Mouse (Mus musculus): Measurements from ENCODE around the gene Gemin7. TPM values are rescaled to one million over a fixed set of nuclear protein-coding genes. Genes with fewer than 3 reads are reported as not detected.

Gene Gemin7
- polyA plus RNA-seq, 1 experiment from 2014 or later, result 177 TPM

DNA sequence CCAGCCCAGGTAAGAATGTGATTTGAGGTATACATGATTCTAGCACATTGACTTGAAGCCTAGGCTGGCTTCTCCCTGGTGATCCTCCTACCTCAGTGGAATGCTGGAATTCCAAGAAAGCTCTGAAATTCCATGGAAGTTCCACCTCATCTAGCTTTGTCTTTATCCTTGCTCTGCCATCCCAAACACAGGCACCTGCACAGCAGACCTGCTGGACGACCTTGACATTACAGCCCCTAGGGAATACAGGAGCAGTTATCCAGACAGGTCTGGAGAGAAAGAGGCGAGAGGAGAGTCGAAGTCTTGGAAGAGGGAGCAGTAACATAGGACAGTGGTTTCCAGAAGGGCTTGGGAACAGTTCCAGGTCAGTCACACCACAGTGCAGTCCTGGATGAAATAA, 7.7 kb downstream of the Gemin7 start:
- peaks cover 57% of the 10 kb centered on the region for H3K36me3 ChIP-seq
- H3K9me3 ChIP-seq (replicated peaks), result peaks cover 3% of the 10 kb centered on the region
- no peak overlapping the region for H3K27ac ChIP-seq (replicated peaks)
- DNase-seq (ENCODE audit: low spot score), result no peak
- 86% methylated on average over 3 of the region's 3 CpGs for WGBS
- H3K27me3 ChIP-seq (ENCODE audit: low read depth, poor library complexity, severe bottlenecking), result peaks cover 7% of the 10 kb centered on the region
- H3K4me1 ChIP-seq, result peaks cover 23% of the 10 kb centered on the region
- no peak overlapping the region for H3K4me3 ChIP-seq

DNA sequence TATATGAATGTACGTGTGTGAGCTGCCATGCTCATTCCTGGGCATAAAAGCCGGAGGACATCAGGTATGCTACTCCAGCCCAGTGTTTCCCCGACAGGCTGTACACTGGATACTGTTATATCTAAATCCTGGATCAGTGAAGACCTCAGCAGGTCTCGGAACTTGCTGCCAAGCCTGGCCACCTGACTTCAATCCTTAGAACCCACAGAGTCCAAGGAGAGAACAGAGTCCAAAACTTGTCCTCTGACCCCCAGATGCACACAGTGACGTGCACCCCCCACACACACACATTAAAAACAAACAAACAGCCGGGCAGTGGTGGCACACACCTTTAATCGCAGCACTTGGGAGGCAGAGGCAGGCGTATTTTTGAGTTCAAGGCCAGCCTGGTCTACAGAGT, 10.0 kb downstream of the Gemin7 start:
- peaks cover 25% of the 10 kb centered on the region for H3K4me1 ChIP-seq
- no peaks in the 10 kb centered on the region for H3K27me3 ChIP-seq (ENCODE audit: low read depth, poor library complexity, severe bottlenecking)
- WGBS, result 91% methylated on average over 8 of the region's 8 CpGs
- peaks cover 7% of the 10 kb centered on the region for H3K9me3 ChIP-seq (replicated peaks)
- no peak for DNase-seq (ENCODE audit: low spot score)
- no peak overlapping the region for H3K4me3 ChIP-seq
- peaks cover 69% of the 10 kb centered on the region for H3K36me3 ChIP-seq
- no peak overlapping the region for H3K27ac ChIP-seq (replicated peaks)

DNA sequence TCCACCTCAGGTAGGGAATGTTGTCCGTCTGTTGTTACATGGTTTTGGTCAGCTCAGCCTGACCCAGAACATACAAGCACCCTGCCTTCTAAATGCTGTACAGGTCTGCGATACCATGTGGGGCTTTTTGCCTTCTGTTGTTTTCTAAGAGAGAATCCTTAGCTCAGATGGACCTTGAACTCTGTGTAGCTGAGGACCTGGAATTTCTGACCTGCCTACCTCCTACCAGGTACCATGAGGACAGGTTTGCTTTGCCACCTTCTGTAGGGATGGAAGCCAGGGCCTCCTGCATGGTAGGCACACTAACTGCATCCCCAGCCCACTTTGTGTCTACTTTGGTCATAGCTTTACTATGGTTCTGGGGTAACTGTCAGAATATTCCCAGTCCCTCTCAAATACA, 11.6 kb downstream of the Gemin7 start:
- Histone ChIP-seq H3K27me3 (ENCODE audit: low read depth, poor library complexity, severe bottlenecking) (no peaks in the 10 kb centered on the region), H3K4me1 (peaks cover 20% of the 10 kb centered on the region), H3K36me3 (peaks cover 64% of the 10 kb centered on the region), H3K4me3 (no peak overlapping the region), H3K27ac (replicated peaks) (no peak overlapping the region), H3K9me3 (replicated peaks) (peaks cover 7% of the 10 kb centered on the region)
- no peak for DNase-seq (ENCODE audit: low spot score)
- 93% methylated on average over 2 of the region's 2 CpGs for WGBS

DNA sequence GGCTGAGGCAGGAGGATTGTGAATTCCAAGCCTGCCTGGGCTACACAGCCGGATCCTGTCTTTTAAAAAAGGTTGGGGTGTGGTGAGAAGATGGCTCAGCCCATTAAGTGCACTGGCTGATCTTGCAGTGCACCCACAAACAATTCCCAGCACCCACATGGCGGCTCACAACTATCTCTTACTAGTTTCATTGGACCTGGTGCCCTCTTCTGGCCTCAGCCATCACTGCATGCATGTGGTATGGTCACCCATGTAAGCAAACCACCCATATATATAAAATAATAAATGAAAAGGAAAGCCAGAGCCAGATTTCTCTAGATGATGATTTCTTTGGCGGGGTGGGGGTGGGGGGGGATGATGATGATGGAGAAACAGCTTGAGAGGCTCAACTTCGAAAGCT, 12.9 kb downstream of the Gemin7 start:
- Histone ChIP-seq H3K27ac (replicated peaks) (no peak overlapping the region), H3K36me3 (peaks cover 50% of the 10 kb centered on the region), H3K9me3 (replicated peaks) (peaks cover 7% of the 10 kb centered on the region), H3K4me3 (peak overlapping the region; percentile 12; the same call in 1 of the 2 replicates), H3K4me1 (peaks cover 33% of the 10 kb centered on the region), H3K27me3 (ENCODE audit: low read depth, poor library complexity, severe bottlenecking) (no peaks in the 10 kb centered on the region)
- WGBS, result 89% methylated on average over 4 of the region's 4 CpGs
- no peak for DNase-seq (ENCODE audit: low spot score)

DNA sequence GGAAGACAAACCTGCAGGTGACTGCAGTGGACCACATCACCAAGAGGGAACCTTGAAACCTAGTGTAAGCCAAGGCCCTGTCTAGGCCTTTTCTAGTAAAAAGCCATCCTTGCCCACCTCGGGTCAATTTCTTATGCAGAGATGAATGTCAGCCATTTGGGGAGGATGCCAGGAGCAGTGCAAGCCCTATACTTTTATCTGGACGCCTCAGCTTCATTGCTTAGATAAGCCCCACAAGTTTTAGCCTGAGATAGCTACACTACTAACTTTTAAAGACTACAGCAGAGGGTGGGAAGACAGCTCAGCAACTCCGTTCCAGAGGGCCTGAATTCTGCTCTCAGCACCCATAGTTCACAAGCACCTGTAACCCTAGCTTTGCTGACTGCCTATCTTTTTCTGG, 13.5 kb downstream of the Gemin7 start:
- H3K4me3 ChIP-seq, result 0 out of 2 replicates have a peak overlapping the region, but pooled peaks have one; percentile 12
- no peak overlapping the region for H3K27ac ChIP-seq (replicated peaks)
- peaks cover 45% of the 10 kb centered on the region for H3K36me3 ChIP-seq
- peaks cover 7% of the 10 kb centered on the region for H3K9me3 ChIP-seq (replicated peaks)
- peaks cover 39% of the 10 kb centered on the region for H3K4me1 ChIP-seq
- H3K27me3 ChIP-seq (ENCODE audit: low read depth, poor library complexity, severe bottlenecking), result no peaks in the 10 kb centered on the region
- DNase-seq (ENCODE audit: low spot score), result no peak
- 87% methylated on average over 3 of the region's 3 CpGs for WGBS

DNA sequence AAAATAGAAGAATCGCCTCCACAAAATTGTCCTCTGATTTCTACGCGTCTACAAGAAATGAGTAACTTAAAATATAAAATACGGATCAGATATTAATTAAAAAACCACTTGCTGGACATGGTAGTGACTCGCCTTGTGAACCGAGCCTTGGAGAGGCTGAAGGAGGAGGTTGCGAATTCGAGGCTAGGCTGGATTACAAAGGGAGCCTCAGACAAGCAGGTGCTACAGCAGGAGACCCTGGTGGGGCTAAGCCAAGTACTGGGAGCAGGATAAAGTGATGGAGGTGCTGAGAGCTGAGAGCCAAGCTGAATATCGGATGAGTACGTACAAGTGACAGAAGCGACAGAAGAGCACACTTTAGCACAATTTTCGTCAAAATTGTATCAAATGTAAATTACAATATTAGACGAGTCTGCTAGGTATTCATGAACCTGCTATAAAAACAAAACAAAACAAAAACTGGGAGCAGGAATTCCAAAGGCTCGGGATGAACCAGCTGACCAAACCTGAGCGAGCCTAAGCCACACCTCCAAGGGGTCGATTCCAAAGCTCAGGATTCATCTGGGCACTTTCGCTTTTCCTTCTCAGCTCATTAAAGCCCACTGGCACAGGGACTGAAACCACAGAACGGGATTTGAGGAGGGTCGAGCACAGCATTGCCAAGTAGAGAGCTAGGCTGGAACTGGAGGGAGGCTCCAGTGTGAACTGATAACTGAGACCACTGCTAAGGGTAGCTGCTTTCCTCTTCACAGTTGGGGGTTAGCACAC, 14.6 kb downstream of the Gemin7 start, which contains the start of gene Ppp1r37:
Gene Ppp1r37 (minus strand): TSS at position 434 of the 768 bp plus-strand sequence.
- peak within 1 kb of the TSS; percentile 88 for H3K4me3 ChIP-seq
- WGBS, result 2% methylated on average over 19 of the region's 19 CpGs
- peaks cover 45% of the 10 kb centered on the region for H3K4me1 ChIP-seq
- no peaks in the 10 kb centered on the region for H3K27me3 ChIP-seq (ENCODE audit: low read depth, poor library complexity, severe bottlenecking)
- peaks cover 48% of the 10 kb centered on the region for H3K36me3 ChIP-seq
- H3K27ac ChIP-seq (replicated peaks), result peak within 1 kb of the TSS; percentile 97
- H3K9me3 ChIP-seq (replicated peaks), result peaks cover 7% of the 10 kb centered on the region
- DNase-seq (ENCODE audit: low spot score), result peak; percentile 34

DNA sequence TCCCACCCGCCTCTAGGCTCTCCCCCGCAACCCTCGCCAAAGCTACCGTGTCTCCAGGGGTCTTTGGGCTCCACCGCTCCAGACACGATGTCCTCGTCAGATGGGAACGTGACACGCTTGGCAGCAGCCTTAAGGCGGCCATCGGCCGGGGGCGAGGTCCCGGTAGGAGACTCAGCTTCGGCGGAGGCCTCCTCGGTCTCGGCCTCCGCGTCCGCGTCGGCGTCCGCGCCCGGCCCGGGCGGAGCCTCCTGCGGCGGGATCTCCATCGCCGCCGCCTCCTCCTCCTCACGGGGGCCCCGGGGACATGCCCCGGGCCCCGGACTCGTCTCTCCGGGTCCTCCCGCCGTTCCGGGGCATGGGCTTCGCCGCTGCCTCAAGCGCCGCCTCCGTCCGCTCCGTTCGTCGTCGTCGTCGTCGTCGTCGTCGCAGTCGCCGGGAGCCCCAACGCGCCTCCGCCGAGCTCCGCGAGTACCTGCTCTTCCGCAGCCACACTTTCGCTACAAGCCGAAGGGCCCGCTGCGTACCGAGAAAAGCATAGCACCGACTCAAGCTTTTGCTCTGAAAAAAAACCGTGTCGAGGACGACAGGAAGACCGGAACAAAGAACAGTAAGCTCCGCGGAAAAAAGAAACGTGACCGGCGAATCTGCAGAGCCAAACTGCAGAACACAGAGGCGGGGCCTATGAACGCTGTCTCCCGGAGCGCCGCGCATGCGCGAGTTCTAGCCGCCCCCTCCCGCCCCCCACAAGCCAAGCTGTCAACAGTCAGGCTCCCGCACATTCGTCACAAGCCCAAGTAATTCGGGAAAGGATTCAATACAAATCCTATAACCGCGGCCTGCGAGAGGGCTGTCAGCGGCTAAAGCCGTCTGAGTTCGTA, 15.4 kb downstream of the Gemin7 start:
- Histone ChIP-seq H3K4me3 (peak overlapping the region; percentile 88), H3K27me3 (ENCODE audit: low read depth, poor library complexity, severe bottlenecking) (no peaks in the 10 kb centered on the region), H3K9me3 (replicated peaks) (peaks cover 7% of the 10 kb centered on the region), H3K4me1 (peaks cover 45% of the 10 kb centered on the region), H3K27ac (replicated peaks) (peak overlapping the region; percentile 97), H3K36me3 (peaks cover 51% of the 10 kb centered on the region)
- DNase-seq (ENCODE audit: low spot score), result peak; percentile 96
- under 1% methylated on average over 102 of the region's 102 CpGs for WGBS

DNA sequence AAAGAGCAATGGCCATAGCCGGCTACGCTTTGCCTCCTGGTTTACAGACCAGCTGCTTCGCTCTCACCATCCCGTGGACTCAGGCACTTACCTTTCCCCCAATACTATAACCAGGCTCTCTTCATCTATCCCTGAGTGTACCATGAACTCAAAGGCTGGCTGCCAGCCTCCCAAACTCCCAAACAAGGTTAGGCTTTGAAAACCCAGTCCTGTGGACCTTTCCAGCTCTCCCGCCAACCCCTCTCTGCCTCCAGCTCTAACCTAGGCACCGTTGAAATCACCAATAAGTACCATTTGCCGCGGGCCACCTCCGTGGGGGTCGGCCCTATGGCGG, 16.0 kb downstream of the Gemin7 start:
- DNase-seq (ENCODE audit: low spot score), result peak; percentile 31
- Histone ChIP-seq H3K27me3 (ENCODE audit: low read depth, poor library complexity, severe bottlenecking) (no peaks in the 10 kb centered on the region), H3K36me3 (peaks cover 53% of the 10 kb centered on the region), H3K4me1 (peaks cover 45% of the 10 kb centered on the region), H3K9me3 (replicated peaks) (peaks cover 7% of the 10 kb centered on the region), H3K4me3 (peak overlapping the region; percentile 88), H3K27ac (replicated peaks) (peak overlapping the region; percentile 97)
- 1% methylated on average over 11 of the region's 11 CpGs for WGBS

DNA sequence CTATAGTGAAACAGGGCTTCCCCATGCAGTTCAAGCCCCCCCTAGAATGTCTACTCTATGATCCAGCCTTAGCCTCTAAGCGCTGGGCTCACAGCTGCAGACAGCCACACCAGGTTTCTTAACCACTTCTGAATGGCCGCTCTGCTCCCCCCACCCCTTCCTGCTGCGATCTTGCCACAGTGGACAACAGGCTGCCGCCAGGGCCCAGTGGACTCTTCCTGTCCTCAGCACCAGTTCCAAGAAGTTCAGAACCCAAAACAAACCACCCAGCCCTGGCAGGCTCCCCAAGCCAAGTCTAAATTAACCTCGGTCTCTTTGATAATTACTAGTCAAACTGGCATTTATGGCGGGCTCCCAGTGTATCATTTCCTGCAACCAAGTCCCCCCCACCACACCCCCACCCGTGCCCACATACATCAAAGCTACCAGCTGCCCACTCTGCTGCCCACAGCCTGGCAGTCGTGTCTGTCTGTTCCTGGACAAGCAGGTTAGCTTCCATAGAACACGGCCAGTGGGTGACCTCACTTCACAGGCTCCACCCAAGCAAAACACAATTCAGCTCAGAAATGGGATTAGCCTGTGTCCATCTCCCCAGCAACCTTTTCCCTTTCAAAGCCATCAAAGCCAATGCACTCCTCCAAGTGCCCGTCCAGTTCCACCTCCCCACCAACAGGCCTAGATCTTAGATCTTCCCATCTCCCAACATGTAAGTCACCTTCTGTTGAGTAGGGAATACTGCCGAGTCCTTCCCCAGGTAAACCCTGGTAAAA, 16.7 kb downstream of the Gemin7 start:
- H3K27me3 ChIP-seq (ENCODE audit: low read depth, poor library complexity, severe bottlenecking), result no peaks in the 10 kb centered on the region
- H3K9me3 ChIP-seq (replicated peaks), result peaks cover 7% of the 10 kb centered on the region
- WGBS, result 35% methylated on average over 11 of the region's 11 CpGs
- H3K27ac ChIP-seq (replicated peaks), result peak overlapping the region; percentile 97
- peak overlapping the region; percentile 88 for H3K4me3 ChIP-seq
- DNase-seq (ENCODE audit: low spot score), result peak; percentile 37
- H3K36me3 ChIP-seq, result peaks cover 56% of the 10 kb centered on the region
- H3K4me1 ChIP-seq, result peaks cover 45% of the 10 kb centered on the region

DNA sequence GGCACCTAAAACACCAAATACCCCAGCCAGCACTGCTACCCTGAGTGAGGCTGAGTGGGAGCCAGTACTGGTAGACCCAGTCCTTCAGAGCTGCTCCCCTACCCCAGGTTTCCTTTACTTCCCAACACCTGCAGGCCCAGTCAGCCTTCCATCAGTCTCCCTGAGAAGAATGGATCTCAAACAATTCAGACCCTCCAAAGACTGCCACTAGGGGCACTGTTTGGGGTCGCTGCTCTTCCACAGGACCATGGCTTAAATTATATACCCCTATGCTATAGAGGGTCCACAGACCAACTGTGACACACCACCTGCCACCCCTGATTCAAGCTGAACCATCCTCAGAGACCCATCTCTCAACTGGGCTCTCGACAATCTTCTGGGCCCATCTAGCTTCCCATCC, 18.4 kb downstream of the Gemin7 start:
- 46% methylated on average over 2 of the region's 2 CpGs for WGBS
- H3K4me1 ChIP-seq, result peaks cover 45% of the 10 kb centered on the region
- H3K27ac ChIP-seq (replicated peaks), result no peak overlapping the region
- peak; percentile 44 for DNase-seq (ENCODE audit: low spot score)
- H3K27me3 ChIP-seq (ENCODE audit: low read depth, poor library complexity, severe bottlenecking), result no peaks in the 10 kb centered on the region
- peaks cover 56% of the 10 kb centered on the region for H3K36me3 ChIP-seq
- H3K9me3 ChIP-seq (replicated peaks), result no peaks in the 10 kb centered on the region
- H3K4me3 ChIP-seq, result peak overlapping the region; percentile 88; the same call in 1 of the 2 replicates

DNA sequence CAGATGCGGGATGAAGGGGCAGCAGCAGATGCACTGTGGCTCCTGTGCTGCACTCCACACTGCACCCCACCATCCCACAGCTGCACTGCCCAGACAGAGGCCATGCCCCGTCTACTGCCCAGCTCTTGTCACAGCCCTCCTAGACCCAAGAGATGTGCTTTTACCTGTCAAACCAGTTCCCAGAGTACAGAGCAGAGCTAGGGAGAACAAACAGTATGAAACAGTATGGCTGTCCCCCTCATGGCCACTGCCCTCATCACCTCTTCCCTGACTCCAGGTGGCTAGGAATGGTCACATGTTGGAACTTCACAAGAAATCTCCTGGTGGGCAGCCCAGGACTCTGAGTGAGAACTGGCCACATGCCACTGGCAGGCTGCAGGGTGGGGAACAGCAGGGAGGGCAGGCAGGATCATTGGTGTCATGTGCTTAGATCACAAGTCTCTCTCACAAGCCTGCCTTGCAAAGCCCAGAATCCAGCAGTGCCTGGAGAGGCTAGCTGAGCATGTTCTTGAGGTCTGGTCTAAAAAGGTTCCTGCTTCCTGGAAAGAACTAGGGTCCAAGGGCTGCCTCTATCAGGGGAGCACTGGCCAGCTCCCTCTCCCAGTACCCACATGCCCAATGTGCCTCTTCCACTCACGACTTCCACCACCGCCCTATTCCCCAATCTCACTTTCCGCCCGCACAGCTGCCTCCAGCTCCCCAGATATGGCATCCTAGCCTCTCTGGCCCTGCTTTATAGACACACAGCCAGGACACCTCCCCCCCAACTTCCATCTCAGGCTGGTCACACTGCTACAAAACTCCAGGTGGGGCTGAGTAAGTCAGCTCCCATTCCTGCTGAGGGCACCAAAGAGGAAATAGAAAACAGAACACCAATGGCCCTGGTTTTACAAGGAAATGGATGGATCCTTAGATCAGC, 19.2 kb downstream of the Gemin7 start:
- no peak for DNase-seq (ENCODE audit: low spot score)
- H3K4me1 ChIP-seq, result peaks cover 39% of the 10 kb centered on the region
- H3K9me3 ChIP-seq (replicated peaks), result no peaks in the 10 kb centered on the region
- peaks cover 57% of the 10 kb centered on the region for H3K36me3 ChIP-seq
- peak overlapping the region; percentile 18; the same call in 1 of the 2 replicates for H3K4me3 ChIP-seq
- H3K27ac ChIP-seq (replicated peaks), result no peak overlapping the region
- no peaks in the 10 kb centered on the region for H3K27me3 ChIP-seq (ENCODE audit: low read depth, poor library complexity, severe bottlenecking)
- WGBS, result 91% methylated on average over 6 of the region's 6 CpGs
